Mouse (Mus musculus): ENCODE measurements around the gene 5730596B20Rik. TPM values are rescaled to one million over a fixed set of nuclear protein-coding genes. Genes with fewer than 3 reads are reported as not detected.
A peak's percentile ranks its signal among the peaks of the same experiment; 100 is the strongest.

5730596B20Rik gene
- polyA plus RNA-seq, 1 experiment from 2014 or later, result not detected

DNA sequence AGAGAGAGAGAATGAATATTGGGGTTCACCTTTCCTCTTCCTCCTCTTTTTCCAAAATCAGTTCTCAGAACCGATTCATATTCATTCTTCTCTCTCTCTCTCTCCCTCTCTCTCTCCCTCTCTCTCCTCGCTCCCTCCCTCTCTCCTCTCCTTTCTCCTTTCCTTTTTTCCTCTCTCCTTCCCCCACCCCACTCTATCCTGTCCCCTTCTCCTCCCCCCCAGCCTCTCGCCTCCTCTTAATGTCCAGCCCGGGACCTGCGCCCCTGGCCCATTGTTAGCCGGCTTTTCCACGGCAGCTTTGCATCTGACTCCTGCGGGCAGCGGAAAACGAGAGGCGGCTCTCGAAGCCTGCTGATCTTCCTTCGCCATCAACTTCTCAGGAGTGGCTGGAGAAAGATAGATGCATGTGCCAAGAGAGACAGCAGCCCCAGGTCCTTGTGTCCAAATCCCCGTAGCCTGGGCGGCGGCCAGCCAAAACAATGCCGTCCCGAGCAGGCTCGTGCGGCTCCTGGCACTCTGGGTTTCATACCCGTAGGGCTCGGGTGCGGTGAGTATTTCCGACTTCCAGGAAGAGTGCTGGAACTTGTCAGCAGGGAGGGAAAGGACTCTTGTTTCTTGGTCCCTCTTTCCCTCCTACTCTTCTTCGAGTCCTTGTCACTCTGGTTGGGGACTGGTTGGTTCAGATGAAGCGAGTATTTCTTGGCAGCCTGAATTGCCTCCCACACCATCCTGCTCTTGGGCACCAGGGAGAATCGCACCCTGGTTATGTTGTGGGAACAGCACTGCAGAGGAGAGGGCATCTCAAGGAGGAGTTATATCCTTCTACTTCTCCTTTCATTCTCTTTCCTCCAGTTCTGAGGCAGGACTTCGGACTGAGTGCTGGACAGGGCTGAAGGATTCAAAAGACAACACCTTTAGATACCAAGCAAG lies 11.6 kb upstream of the 5730596B20Rik start:
- ATAC-seq (replicated peaks; ENCODE audit: low FRiP score) (no peak), DNase-seq (ENCODE audit: low spot score) (peak; percentile 55)
- peaks cover 2% of the 10 kb centered on the region; the same call in 1 of the 2 replicates for H3K4me1 ChIP-seq (replicated peaks; ENCODE audit: control insufficient read depth, insufficient read depth, low read length)
- H3K27me3 ChIP-seq (ENCODE audit: control insufficient read depth, insufficient read depth, low read length), result peaks cover 93% of the 10 kb centered on the region
- no peak overlapping the region for H3K4me3 ChIP-seq (ENCODE audit: low read depth, low read length)
- no peaks in the 10 kb centered on the region for H3K9me3 ChIP-seq (ENCODE audit: control insufficient read depth, low read length)
- no peak overlapping the region for H3K9ac ChIP-seq (ENCODE audit: low read length)
- H3K36me3 ChIP-seq (ENCODE audit: control insufficient read depth, insufficient read depth, low read length), result no peaks in the 10 kb centered on the region
- no peak overlapping the region for H3K27ac ChIP-seq (ENCODE audit: low read depth, low read length)
- H3K4me2 ChIP-seq (ENCODE audit: low read depth, low read length, severe bottlenecking), result no peak overlapping the region
- under 1% methylated on average over 28 of the region's 28 CpGs for WGBS

DNA sequence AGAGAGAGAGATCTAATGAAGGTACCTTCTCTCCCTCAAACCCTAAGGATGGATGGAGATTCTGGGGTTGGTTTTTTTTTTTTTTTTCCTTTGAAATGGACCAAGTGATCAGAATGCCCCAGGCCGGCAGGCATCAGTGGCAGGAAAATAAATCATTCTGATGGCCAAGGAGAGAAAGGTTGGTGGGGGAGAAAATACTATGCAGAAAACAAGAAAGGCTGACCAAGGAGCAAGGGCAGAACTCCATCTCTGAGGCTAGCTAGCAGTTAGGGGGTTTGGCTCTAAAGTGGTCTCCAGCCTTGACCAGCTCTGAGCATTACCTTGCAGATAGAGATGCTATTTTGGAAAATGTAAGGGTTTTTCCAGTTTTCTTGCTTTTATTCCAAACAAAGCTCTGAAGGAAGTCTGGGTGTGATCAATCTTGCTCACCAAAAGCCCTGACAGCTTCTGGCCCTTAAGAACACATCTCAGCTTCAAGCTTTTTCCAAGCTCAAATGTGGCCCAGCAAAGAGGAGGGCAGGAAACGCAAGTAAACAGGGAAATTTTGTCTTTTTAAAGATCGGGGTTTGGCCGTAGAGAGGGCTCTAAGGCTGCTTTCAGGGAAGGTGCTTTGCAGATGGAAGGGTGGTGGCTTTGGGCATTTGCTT lies 10.7 kb upstream of the 5730596B20Rik start:
- Histone ChIP-seq H3K9me3 (ENCODE audit: control insufficient read depth, low read length) (no peaks in the 10 kb centered on the region), H3K9ac (ENCODE audit: low read length) (no peak overlapping the region), H3K27ac (ENCODE audit: low read depth, low read length) (no peak overlapping the region), H3K4me3 (ENCODE audit: low read depth, low read length) (no peak overlapping the region), H3K4me1 (replicated peaks; ENCODE audit: control insufficient read depth, insufficient read depth, low read length) (0 out of 2 replicates have a peak, but pooled peaks cover 2% of the 10 kb centered on the region), H3K4me2 (ENCODE audit: low read depth, low read length, severe bottlenecking) (no peak overlapping the region), H3K27me3 (ENCODE audit: control insufficient read depth, insufficient read depth, low read length) (peaks cover 95% of the 10 kb centered on the region), H3K36me3 (ENCODE audit: control insufficient read depth, insufficient read depth, low read length) (no peaks in the 10 kb centered on the region)
- DNase-seq (ENCODE audit: low spot score) (peak; percentile 50), ATAC-seq (replicated peaks; ENCODE audit: low FRiP score) (no peak)
- 6% methylated on average over 4 of the region's 4 CpGs for WGBS

DNA sequence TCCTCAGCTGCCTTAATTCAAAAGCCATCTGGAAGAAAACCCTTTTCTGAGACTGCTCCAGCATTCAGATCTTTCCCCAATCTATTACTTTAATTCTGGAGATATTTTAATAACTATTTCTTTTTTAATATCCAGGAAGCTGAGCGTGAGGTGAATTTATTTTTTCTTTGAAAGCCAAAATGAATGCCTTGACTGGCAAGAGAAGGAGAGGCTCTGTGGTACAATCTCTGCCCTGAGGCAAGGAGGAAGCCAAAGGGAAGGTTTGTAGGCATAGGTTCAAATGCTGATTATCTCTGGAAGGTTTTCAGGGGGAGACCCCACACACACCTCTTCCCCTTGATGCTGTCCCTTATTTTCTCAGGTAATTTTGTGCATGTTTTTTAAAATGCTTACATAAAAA lies 10.1 kb upstream of the 5730596B20Rik start:
- DNase-seq (ENCODE audit: low spot score) (peak; percentile 41), ATAC-seq (replicated peaks; ENCODE audit: low FRiP score) (no peak)
- H3K36me3 ChIP-seq (ENCODE audit: control insufficient read depth, insufficient read depth, low read length), result no peaks in the 10 kb centered on the region
- no peak overlapping the region for H3K27ac ChIP-seq (ENCODE audit: low read depth, low read length)
- H3K9ac ChIP-seq (ENCODE audit: low read length), result no peak overlapping the region
- H3K27me3 ChIP-seq (ENCODE audit: control insufficient read depth, insufficient read depth, low read length), result peaks cover 95% of the 10 kb centered on the region
- H3K9me3 ChIP-seq (ENCODE audit: control insufficient read depth, low read length), result no peaks in the 10 kb centered on the region
- no peak overlapping the region for H3K4me2 ChIP-seq (ENCODE audit: low read depth, low read length, severe bottlenecking)
- 0 out of 2 replicates have a peak, but pooled peaks cover 2% of the 10 kb centered on the region for H3K4me1 ChIP-seq (replicated peaks; ENCODE audit: control insufficient read depth, insufficient read depth, low read length)
- WGBS, result 7% methylated on average over 1 of the region's 1 CpGs
- no peak overlapping the region for H3K4me3 ChIP-seq (ENCODE audit: low read depth, low read length)

DNA sequence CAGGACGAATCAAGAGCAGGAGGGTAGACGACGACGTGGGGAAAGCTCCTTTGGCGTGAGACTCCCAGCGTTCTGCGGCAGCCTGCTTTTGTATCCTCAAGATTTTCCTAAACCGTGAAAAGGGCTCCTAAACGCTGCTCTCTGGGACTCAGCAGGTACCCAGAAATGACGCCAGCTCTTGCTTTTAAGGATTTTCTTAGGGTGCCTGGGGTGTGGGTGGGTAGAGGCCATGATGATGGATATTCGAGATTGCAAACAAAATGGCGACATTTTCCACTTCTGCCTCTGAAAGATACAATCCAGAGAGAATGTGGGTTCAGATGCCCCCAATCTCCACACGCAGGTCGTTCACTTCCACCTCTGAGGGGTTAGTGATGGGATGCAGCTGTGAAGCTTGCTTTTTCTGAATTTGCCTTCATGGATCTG lies 9.5 kb upstream of the 5730596B20Rik start:
- ATAC-seq (replicated peaks; ENCODE audit: low FRiP score), result no peak
- Histone ChIP-seq H3K36me3 (ENCODE audit: control insufficient read depth, insufficient read depth, low read length) (no peaks in the 10 kb centered on the region), H3K9me3 (ENCODE audit: control insufficient read depth, low read length) (no peaks in the 10 kb centered on the region), H3K4me2 (ENCODE audit: low read depth, low read length, severe bottlenecking) (no peak overlapping the region), H3K4me1 (replicated peaks; ENCODE audit: control insufficient read depth, insufficient read depth, low read length) (0 out of 2 replicates have a peak, but pooled peaks cover 5% of the 10 kb centered on the region), H3K4me3 (ENCODE audit: low read depth, low read length) (no peak overlapping the region), H3K9ac (ENCODE audit: low read length) (no peak overlapping the region), H3K27me3 (ENCODE audit: control insufficient read depth, insufficient read depth, low read length) (peaks cover 97% of the 10 kb centered on the region), H3K27ac (ENCODE audit: low read depth, low read length) (no peak overlapping the region)
- WGBS, result 2% methylated on average over 14 of the region's 14 CpGs
- DNase-seq (ENCODE audit: low spot score), result peak; percentile 52

DNA sequence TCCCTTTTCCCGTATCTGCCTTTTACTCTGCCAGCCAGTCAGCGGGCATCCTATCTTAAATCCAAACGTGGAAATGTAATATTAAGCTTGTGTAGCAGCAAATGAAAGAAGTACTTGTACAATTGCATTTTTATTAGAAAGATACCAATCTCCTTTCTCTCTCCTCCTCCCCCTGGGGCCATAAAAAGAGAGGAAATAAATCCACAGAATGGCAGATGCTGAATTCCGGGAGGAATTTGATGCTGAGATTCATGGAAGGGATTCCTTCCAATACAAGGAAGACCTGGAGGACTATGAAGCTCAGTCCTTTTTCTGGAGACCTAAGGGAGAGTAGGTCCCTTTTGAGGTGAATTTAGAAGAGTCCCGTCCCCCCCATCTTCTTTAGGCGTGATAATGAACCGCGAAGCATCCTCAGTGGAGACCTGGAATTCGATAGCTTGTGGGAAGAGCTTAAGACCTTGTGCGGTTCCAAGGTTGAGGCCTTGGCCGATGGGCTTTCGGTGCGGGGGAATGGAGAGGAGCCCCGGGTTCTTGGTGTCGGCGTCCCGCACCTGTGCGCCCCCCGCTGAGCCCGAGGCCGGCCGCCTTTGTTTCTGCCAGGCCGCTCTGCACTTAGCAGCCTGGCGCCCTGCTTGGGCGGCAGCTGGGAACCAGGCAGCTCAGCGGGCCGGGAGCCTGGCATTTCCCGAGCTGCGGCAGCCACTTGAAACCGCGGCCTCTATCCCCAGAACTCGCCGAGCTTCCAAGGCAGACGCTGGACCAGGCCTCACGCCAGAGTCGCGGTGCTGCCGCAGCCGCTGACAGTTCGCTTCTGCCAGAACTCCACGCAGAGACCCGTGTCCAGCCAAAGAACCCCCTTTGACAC lies 8.9 kb upstream of the 5730596B20Rik start:
- under 1% methylated on average over 42 of the region's 42 CpGs for WGBS
- DNase-seq (ENCODE audit: low spot score) (peak; percentile 67), ATAC-seq (replicated peaks; ENCODE audit: low FRiP score) (no peak)
- H3K27ac ChIP-seq (ENCODE audit: low read depth, low read length), result no peak overlapping the region
- no peak overlapping the region for H3K9ac ChIP-seq (ENCODE audit: low read length)
- H3K4me2 ChIP-seq (ENCODE audit: low read depth, low read length, severe bottlenecking), result no peak overlapping the region
- no peak overlapping the region for H3K4me3 ChIP-seq (ENCODE audit: low read depth, low read length)
- no peaks in the 10 kb centered on the region for H3K9me3 ChIP-seq (ENCODE audit: control insufficient read depth, low read length)
- H3K27me3 ChIP-seq (ENCODE audit: control insufficient read depth, insufficient read depth, low read length), result peaks cover 97% of the 10 kb centered on the region
- H3K4me1 ChIP-seq (replicated peaks; ENCODE audit: control insufficient read depth, insufficient read depth, low read length), result 0 out of 2 replicates have a peak, but pooled peaks cover 3% of the 10 kb centered on the region
- H3K36me3 ChIP-seq (ENCODE audit: control insufficient read depth, insufficient read depth, low read length), result no peaks in the 10 kb centered on the region

DNA sequence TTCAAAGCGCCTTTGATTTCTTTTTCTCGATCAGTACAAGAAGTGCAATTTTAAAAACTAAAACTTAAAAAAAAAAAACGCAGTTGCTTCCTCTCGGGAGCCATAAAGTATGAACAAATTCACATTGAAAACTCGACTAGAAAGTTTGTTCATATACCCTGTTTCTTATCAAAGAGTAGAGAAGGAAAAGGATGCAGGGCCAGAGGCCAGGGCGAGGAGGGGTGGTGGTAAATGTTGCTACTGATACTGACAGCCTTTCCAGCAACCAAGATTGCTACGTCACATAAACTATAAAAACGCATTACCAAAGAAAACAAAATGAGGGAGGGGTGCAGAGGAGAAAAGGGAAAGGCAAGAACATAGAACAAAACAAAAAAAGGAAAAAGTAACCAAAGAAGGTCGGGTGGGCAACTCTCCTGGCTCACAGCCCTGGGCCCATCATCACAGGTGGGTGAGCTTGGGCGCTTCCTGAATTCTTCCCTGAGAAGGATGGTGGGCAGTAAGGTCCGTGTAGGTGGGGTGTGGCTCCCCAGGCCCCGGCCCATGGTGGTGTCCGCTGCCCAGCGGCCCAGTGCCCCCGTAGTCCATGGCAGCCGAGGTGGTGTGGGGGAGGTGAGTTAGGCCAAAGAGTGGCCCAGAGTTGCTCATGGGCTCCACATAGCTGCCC lies 7.7 kb upstream of the 5730596B20Rik start:
- ATAC-seq (replicated peaks; ENCODE audit: low FRiP score), result no peak
- Histone ChIP-seq H3K36me3 (ENCODE audit: control insufficient read depth, insufficient read depth, low read length) (no peaks in the 10 kb centered on the region), H3K4me2 (ENCODE audit: low read depth, low read length, severe bottlenecking) (no peak overlapping the region), H3K27me3 (ENCODE audit: control insufficient read depth, insufficient read depth, low read length) (peaks cover 96% of the 10 kb centered on the region), H3K27ac (ENCODE audit: low read depth, low read length) (no peak overlapping the region), H3K9ac (ENCODE audit: low read length) (no peak overlapping the region), H3K9me3 (ENCODE audit: control insufficient read depth, low read length) (no peaks in the 10 kb centered on the region), H3K4me3 (ENCODE audit: low read depth, low read length) (no peak overlapping the region), H3K4me1 (replicated peaks; ENCODE audit: control insufficient read depth, insufficient read depth, low read length) (0 out of 2 replicates have a peak, but pooled peaks cover 3% of the 10 kb centered on the region)
- WGBS, result 2% methylated on average over 16 of the region's 16 CpGs
- DNase-seq (ENCODE audit: low spot score), result peak; percentile 55

DNA sequence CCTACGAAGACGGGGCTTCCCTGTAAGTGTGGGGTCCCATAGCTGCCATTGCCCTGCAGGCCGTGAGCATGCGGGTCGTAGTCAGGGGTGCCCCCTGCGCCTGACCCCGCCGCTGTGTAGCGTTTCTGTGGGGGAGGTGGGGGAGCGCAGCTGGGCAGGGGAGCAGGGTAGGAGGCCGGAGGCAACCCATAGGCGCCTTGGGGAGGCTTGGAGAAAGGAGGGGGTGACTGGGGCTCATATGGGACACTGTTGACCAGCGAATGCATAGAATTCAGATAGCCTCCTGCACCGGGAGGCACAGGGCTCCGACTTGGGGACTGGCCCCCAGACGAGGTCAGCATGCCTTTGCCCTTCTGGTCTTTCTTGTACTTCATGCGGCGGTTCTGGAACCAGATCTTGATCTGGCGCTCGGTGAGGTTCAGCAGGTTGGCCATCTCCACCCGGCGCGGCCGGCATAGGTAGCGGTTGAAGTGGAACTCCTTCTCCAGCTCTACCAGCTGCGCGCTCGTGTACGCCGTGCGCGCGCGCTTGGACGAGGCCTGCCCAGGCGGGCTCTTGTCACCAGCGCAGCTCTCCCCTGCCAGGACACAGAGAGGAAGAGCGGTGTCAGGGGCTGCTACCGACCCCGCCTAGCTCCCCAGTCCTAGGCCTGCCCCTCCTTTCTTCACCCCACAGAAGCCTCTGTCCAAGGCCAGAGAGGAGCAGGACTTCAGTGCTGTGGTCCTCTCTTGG lies 7.0 kb upstream of the 5730596B20Rik start:
- Histone ChIP-seq H3K9ac (ENCODE audit: low read length) (no peak overlapping the region), H3K4me2 (ENCODE audit: low read depth, low read length, severe bottlenecking) (no peak overlapping the region), H3K4me1 (replicated peaks; ENCODE audit: control insufficient read depth, insufficient read depth, low read length) (0 out of 2 replicates have a peak, but pooled peaks cover 3% of the 10 kb centered on the region), H3K27me3 (ENCODE audit: control insufficient read depth, insufficient read depth, low read length) (peaks cover 96% of the 10 kb centered on the region), H3K27ac (ENCODE audit: low read depth, low read length) (no peak overlapping the region), H3K4me3 (ENCODE audit: low read depth, low read length) (no peak overlapping the region), H3K9me3 (ENCODE audit: control insufficient read depth, low read length) (no peaks in the 10 kb centered on the region), H3K36me3 (ENCODE audit: control insufficient read depth, insufficient read depth, low read length) (no peaks in the 10 kb centered on the region)
- ATAC-seq (replicated peaks; ENCODE audit: low FRiP score) (no peak), DNase-seq (ENCODE audit: low spot score) (peak; percentile 54)
- WGBS, result under 1% methylated on average over 39 of the region's 40 CpGs
